Mouse (Mus musculus): ENCODE measurements at regions not wholly inside any gene's neighbourhood (a gene's known extent, or its start where the extent isn't known, plus 50 kb on each side); places are given as distances from the start of the nearest gene placed in this dataset.

GRCm38 (mm10) chr10:26177591-26177990 lies 51.9 kb upstream of the Samd3 start:
- TF ChIP-seq EP300 (IDR thresholded peaks at IDR 0.05; ENCODE audit: low read depth) (no peak), CTCF (IDR thresholded peaks at IDR 0.05; ENCODE audit: low read depth) (no peak)
- no peaks in the 10 kb centered on the region for H3K9me3 ChIP-seq (ENCODE audit: control insufficient read depth, low read length)
- DNase-seq (ENCODE audit: low read depth in 3 of 3, low spot score in 3 of 3) = no peak
- no peaks in the 10 kb centered on the region for H3K4me1 ChIP-seq (replicated peaks; ENCODE audit: control insufficient read depth in 2 of 2, insufficient read depth in 2 of 2, low read length in 1 of 2)
- no peaks in the 10 kb centered on the region for H3K27me3 ChIP-seq (ENCODE audit: control insufficient read depth, insufficient read depth, low read length)
- H3K4me2 ChIP-seq (ENCODE audit: low read depth) = no peak overlapping the region
- no peaks in the 10 kb centered on the region for H3K36me3 ChIP-seq (replicated peaks; ENCODE audit: control insufficient read depth, insufficient read depth, low read depth)
- no peak for ATAC-seq (ENCODE audit: insufficient read depth)
- no peak overlapping the region for H3K4me3 ChIP-seq (ENCODE audit: insufficient read depth in 1 of 2, low read depth in 2 of 2, low read length in 2 of 2)
- H3K9ac ChIP-seq (replicated peaks) = no peak overlapping the region
- H3K27ac ChIP-seq = no peak overlapping the region
- WGBS (ENCODE audit: insufficient replicate concordance) = 45% methylated on average over 1 of the region's 1 CpGs

GRCm38 (mm10) chr10:26178356-26178755 lies 51.2 kb upstream of the Samd3 start:
- ATAC-seq (ENCODE audit: insufficient read depth) = no peak
- TF ChIP-seq EP300 (IDR thresholded peaks at IDR 0.05; ENCODE audit: low read depth) = no peak
- no peak for TF ChIP-seq CTCF (IDR thresholded peaks at IDR 0.05; ENCODE audit: low read depth)
- no peaks in the 10 kb centered on the region for H3K4me1 ChIP-seq (replicated peaks; ENCODE audit: control insufficient read depth in 2 of 2, insufficient read depth in 2 of 2, low read length in 1 of 2)
- H3K9ac ChIP-seq (replicated peaks) = no peak overlapping the region
- H3K36me3 ChIP-seq (replicated peaks; ENCODE audit: control insufficient read depth, insufficient read depth, low read depth) = no peaks in the 10 kb centered on the region
- H3K4me3 ChIP-seq (ENCODE audit: insufficient read depth in 1 of 2, low read depth in 2 of 2, low read length in 2 of 2) = no peak overlapping the region
- H3K4me2 ChIP-seq (ENCODE audit: low read depth) = no peak overlapping the region
- no peak overlapping the region for H3K27ac ChIP-seq
- no peaks in the 10 kb centered on the region for H3K27me3 ChIP-seq (ENCODE audit: control insufficient read depth, insufficient read depth, low read length)
- no peak for DNase-seq (ENCODE audit: low read depth in 3 of 3, low spot score in 3 of 3)
- 50% methylated on average over 3 of the region's 3 CpGs for WGBS (ENCODE audit: insufficient replicate concordance)
- no peaks in the 10 kb centered on the region for H3K9me3 ChIP-seq (ENCODE audit: control insufficient read depth, low read length)
